Mouse (Mus musculus): ENCODE data around the gene Plin4. TPM values are rescaled to one million over a fixed set of nuclear protein-coding genes. Genes with fewer than 3 reads are reported as not detected.
"Not testable (repeated sequence)": the region's sequence is repeated elsewhere in the genome, so short reads cannot be mapped to it uniquely, and the experiment has no call there.

The Plin4 gene
- polyA plus RNA-seq, 1 experiment from 2014 or later: 0.13 TPM

DNA sequence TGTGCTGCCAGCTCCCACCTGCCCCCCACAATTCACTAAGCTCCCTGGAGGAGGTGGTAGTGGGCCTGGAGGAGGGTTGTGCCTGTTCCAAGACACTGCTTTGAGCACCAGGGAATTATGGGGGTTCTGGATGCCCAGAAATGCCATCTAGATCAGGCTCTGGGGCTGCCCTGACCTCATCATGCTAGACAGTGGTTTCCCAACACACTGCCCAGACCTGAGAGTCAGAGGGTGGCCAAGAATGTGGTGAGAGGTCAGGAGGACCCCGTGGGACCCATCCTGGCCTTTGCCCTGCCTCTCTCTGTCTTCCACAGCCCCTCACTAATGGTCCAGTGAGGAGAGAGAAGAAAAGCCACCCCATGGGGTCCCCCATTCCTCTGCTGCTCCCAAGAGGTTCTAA is 1.4 kb upstream of the Plin4 start:
- Histone ChIP-seq H3K27ac (replicated peaks; ENCODE audit: low read depth, low read length) (0 out of 2 replicates have a peak overlapping the region, but pooled peaks have one; percentile 5), H3K4me3 (replicated peaks; ENCODE audit: low read depth, low read length) (no peak overlapping the region), H3K4me2 (ENCODE audit: low read length) (no peak overlapping the region), H3K27me3 (ENCODE audit: control insufficient read depth, insufficient read depth, low read length) (no peaks in the 10 kb centered on the region), H3K4me1 (ENCODE audit: control insufficient read depth, insufficient read depth, low read length) (no peaks in the 10 kb centered on the region), H3K9ac (replicated peaks; ENCODE audit: low read length) (no peak overlapping the region), H3K36me3 (ENCODE audit: control insufficient read depth, insufficient read depth, low read length) (no peaks in the 10 kb centered on the region), H3K9me3 (ENCODE audit: control insufficient read depth, low read length) (no peaks in the 10 kb centered on the region)
- WGBS: 77% methylated on average over 1 of the region's 1 CpGs
- DNase-seq (no peak), ATAC-seq (ENCODE audit: low FRiP score, low TSS enrichment) (no peak)

DNA sequence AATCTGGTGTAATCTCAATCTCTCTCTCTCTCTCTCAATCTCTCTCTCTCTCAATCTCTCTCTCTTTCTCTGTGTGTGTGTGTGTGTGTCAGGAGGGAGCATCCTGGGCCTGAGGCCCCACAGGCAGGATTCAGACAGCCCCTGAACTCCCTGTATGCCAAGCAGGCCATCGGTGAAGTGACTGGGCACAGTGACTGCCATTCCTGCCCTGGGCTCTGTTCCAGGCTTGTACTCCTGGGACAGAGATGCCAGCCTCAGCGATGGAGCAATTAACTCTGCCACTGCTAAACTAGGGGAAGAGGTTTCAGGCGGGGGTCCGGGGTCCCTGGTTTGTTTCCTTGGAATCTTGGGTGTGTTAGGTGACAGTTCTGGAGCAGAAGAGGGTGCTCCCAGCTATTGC is 968 bp upstream of the Plin4 start:
- 62% methylated on average over 4 of the region's 4 CpGs for WGBS
- no peak for DNase-seq

DNA sequence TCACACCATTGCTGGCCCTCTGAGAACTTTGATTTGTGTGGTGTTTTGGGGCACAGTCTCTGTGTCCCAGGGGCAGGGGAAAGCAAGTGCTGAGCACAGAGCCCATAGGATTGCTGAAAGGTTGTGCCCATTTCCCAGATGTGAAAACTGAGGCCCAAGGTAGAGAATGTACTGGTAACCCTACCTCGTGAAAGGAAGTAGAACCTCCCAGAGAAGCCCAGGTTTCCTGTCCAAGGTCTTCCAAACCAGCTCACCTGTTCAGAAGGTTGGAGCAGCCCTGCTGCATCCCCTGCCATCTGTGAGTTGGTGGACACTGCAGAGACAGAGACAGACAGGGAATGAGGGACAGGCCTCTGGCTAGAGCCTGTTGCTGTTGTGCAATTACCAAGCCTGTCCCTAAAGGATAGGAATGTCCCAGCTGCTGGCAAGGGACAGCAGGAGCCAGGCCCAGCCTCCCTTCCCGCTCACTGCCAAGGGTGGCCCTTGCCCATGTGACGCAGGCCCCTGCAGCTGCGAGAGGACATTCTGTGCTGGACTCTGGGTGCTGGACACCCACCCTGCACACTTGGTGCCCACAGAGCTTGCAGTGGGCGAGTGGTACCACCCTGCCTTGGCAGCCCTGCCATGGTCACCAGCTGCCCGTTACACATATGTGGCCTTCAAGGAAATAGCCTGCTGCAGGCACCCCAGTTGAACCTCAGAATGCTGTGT is 1.1 kb downstream of the Plin4 start:
- DNase-seq (no peak), ATAC-seq (ENCODE audit: low FRiP score, low TSS enrichment) (no peak)
- Histone ChIP-seq H3K4me1 (ENCODE audit: control insufficient read depth, insufficient read depth, low read length) (no peaks in the 10 kb centered on the region), H3K4me3 (replicated peaks; ENCODE audit: low read depth, low read length) (no peak overlapping the region), H3K9me3 (ENCODE audit: control insufficient read depth, low read length) (no peaks in the 10 kb centered on the region), H3K36me3 (ENCODE audit: control insufficient read depth, insufficient read depth, low read length) (peaks cover 6% of the 10 kb centered on the region), H3K9ac (replicated peaks; ENCODE audit: low read length) (no peak overlapping the region), H3K27me3 (ENCODE audit: control insufficient read depth, insufficient read depth, low read length) (no peaks in the 10 kb centered on the region), H3K27ac (replicated peaks; ENCODE audit: low read depth, low read length) (no peak overlapping the region), H3K4me2 (ENCODE audit: low read length) (no peak overlapping the region)
- 83% methylated on average over 6 of the region's 6 CpGs for WGBS

More for the DNA sequence above, 968 bp upstream of the Plin4 start:
- no peaks in the 10 kb centered on the region for H3K36me3 ChIP-seq (ENCODE audit: control insufficient read depth, insufficient read depth, low read length)
- H3K27ac ChIP-seq (replicated peaks; ENCODE audit: low read depth, low read length): 0 out of 2 replicates have a peak overlapping the region, but pooled peaks have one; percentile 5
- H3K4me1 ChIP-seq (ENCODE audit: control insufficient read depth, insufficient read depth, low read length): no peaks in the 10 kb centered on the region
- no peaks in the 10 kb centered on the region for H3K9me3 ChIP-seq (ENCODE audit: control insufficient read depth, low read length)
- H3K4me3 ChIP-seq (replicated peaks; ENCODE audit: low read depth, low read length): no peak overlapping the region
- no peak overlapping the region for H3K4me2 ChIP-seq (ENCODE audit: low read length)
- no peak for ATAC-seq (ENCODE audit: low FRiP score, low TSS enrichment)
- no peaks in the 10 kb centered on the region for H3K27me3 ChIP-seq (ENCODE audit: control insufficient read depth, insufficient read depth, low read length)
- no peak overlapping the region for H3K9ac ChIP-seq (replicated peaks; ENCODE audit: low read length)

DNA sequence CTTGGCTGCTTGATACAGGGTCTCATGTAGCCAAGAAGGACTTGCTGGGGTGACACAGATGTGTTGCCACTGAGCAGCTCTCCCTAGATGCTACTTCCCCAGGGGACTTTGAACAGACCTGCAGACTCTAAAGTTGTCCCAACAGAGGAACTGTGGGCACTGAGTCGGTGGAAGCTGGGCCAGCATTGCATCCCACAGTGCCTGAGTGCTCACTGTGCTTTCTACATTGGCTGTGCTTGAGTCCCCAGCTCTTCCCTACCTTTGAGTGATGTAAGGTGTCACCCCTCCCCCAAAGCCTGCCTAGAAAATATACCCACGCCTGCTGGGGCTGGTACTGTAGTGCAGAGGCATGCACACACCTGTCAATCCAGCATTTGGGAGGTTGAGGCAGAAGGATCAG is 1.9 kb downstream of the Plin4 start:
- Histone ChIP-seq H3K4me3 (replicated peaks; ENCODE audit: low read depth, low read length) (no peak overlapping the region), H3K4me1 (ENCODE audit: control insufficient read depth, insufficient read depth, low read length) (no peaks in the 10 kb centered on the region), H3K9ac (replicated peaks; ENCODE audit: low read length) (no peak overlapping the region), H3K9me3 (ENCODE audit: control insufficient read depth, low read length) (no peaks in the 10 kb centered on the region), H3K27me3 (ENCODE audit: control insufficient read depth, insufficient read depth, low read length) (no peaks in the 10 kb centered on the region), H3K27ac (replicated peaks; ENCODE audit: low read depth, low read length) (no peak overlapping the region), H3K4me2 (ENCODE audit: low read length) (no peak overlapping the region), H3K36me3 (ENCODE audit: control insufficient read depth, insufficient read depth, low read length) (peaks cover 14% of the 10 kb centered on the region)
- no peak for DNase-seq
- 81% methylated on average over 2 of the region's 2 CpGs for WGBS
- no peak for ATAC-seq (ENCODE audit: low FRiP score, low TSS enrichment)

DNA sequence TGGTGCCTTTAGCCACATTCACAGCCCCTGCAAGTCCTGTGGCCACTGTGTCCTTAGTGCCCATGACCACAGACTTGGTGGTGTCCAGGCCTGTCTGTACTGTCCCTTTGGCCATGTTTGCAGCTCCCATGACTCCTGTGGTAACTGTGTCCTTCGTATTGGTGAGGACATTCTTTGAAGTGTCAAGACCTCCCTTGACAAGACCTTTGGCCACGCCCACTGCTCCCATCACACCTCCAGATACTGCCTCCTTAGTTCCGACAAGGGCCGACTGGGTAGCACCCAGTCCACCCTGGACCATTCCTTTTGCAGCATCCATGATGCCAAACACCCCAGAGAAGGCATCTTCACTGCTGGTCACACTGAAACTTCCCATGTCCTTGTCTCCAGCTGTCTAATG is 2.6 kb downstream of the Plin4 start:
- Histone ChIP-seq H3K9ac (replicated peaks; ENCODE audit: low read length) (no peak overlapping the region), H3K9me3 (ENCODE audit: control insufficient read depth, low read length) (no peaks in the 10 kb centered on the region), H3K27ac (replicated peaks; ENCODE audit: low read depth, low read length) (no peak overlapping the region), H3K36me3 (ENCODE audit: control insufficient read depth, insufficient read depth, low read length) (peaks cover 21% of the 10 kb centered on the region), H3K27me3 (ENCODE audit: control insufficient read depth, insufficient read depth, low read length) (no peaks in the 10 kb centered on the region), H3K4me2 (ENCODE audit: low read length) (no peak overlapping the region), H3K4me1 (ENCODE audit: control insufficient read depth, insufficient read depth, low read length) (no peaks in the 10 kb centered on the region), H3K4me3 (replicated peaks; ENCODE audit: low read depth, low read length) (no peak overlapping the region)
- 84% methylated on average over 4 of the region's 4 CpGs for WGBS
- DNase-seq (no peak), ATAC-seq (ENCODE audit: low FRiP score, low TSS enrichment) (no peak)

GRCm38 (mm10) chr17:56106436-56106835 is 3.2 kb downstream of the Plin4 start:
- H3K27me3 ChIP-seq (ENCODE audit: control insufficient read depth, insufficient read depth, low read length); H3K9me3 ChIP-seq (ENCODE audit: control insufficient read depth, low read length); H3K27ac ChIP-seq (replicated peaks; ENCODE audit: low read depth, low read length); DNase-seq; H3K4me3 ChIP-seq (replicated peaks; ENCODE audit: low read depth, low read length); ATAC-seq (ENCODE audit: low FRiP score, low TSS enrichment); H3K4me1 ChIP-seq (ENCODE audit: control insufficient read depth, insufficient read depth, low read length); H3K9ac ChIP-seq (replicated peaks; ENCODE audit: low read length); H3K4me2 ChIP-seq (ENCODE audit: low read length): not testable (repeated sequence)
- peaks cover 27% of the 10 kb centered on the region for H3K36me3 ChIP-seq (ENCODE audit: control insufficient read depth, insufficient read depth, low read length)
- 97% methylated on average over 4 of the region's 4 CpGs for WGBS

- H3K27me3 ChIP-seq (ENCODE audit: control insufficient read depth, insufficient read depth, low read length); H3K4me3 ChIP-seq (replicated peaks; ENCODE audit: low read depth, low read length); H3K9me3 ChIP-seq (ENCODE audit: control insufficient read depth, low read length); ATAC-seq (ENCODE audit: low FRiP score, low TSS enrichment); H3K27ac ChIP-seq (replicated peaks; ENCODE audit: low read depth, low read length); H3K4me1 ChIP-seq (ENCODE audit: control insufficient read depth, insufficient read depth, low read length); DNase-seq; H3K4me2 ChIP-seq (ENCODE audit: low read length); H3K9ac ChIP-seq (replicated peaks; ENCODE audit: low read length): not testable (repeated sequence)
- 94% methylated on average over 2 of the region's 5 CpGs for WGBS
- H3K36me3 ChIP-seq (ENCODE audit: control insufficient read depth, insufficient read depth, low read length): peaks cover 43% of the 10 kb centered on the region
Observed at GRCm38 (mm10) chr17:56104821-56105220, 4.8 kb downstream of the Plin4 start.

- H3K4me1 ChIP-seq (ENCODE audit: control insufficient read depth, insufficient read depth, low read length): no peaks in the 10 kb centered on the region
- no peak overlapping the region for H3K4me3 ChIP-seq (replicated peaks; ENCODE audit: low read depth, low read length)
- peaks cover 52% of the 10 kb centered on the region for H3K36me3 ChIP-seq (ENCODE audit: control insufficient read depth, insufficient read depth, low read length)
- DNase-seq (no peak), ATAC-seq (ENCODE audit: low FRiP score, low TSS enrichment) (no peak)
- no peak overlapping the region for H3K9ac ChIP-seq (replicated peaks; ENCODE audit: low read length)
- H3K27me3 ChIP-seq (ENCODE audit: control insufficient read depth, insufficient read depth, low read length): no peaks in the 10 kb centered on the region
- 96% methylated on average over 8 of the region's 8 CpGs for WGBS
- no peak overlapping the region for H3K27ac ChIP-seq (replicated peaks; ENCODE audit: low read depth, low read length)
- H3K9me3 ChIP-seq (ENCODE audit: control insufficient read depth, low read length): no peaks in the 10 kb centered on the region
- no peak overlapping the region for H3K4me2 ChIP-seq (ENCODE audit: low read length)
Observed at GRCm38 (mm10) chr17:56103465-56104285, 5.9 kb downstream of the Plin4 start.

DNA sequence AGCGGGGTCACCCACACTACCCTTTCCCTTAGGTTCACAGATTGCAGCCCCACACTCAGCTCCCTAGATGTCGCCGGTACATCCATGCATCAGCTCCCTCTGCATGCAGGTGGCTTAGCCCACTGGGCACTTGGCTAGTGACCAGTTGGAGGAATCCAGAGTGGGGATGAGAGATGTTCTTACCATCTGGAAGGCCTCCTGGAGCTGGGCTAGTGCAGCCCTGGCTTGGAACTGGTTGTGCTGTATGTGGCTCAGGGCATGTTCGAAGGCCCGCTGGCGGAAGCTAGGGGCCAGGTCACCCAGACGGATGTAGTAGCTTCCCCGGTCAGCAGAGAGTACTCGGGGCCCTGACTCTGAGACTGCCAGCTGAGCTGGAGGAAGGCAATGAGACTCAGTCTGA is 6.7 kb downstream of the Plin4 start:
- no peak for ATAC-seq (ENCODE audit: low FRiP score, low TSS enrichment)
- WGBS: 98% methylated on average over 9 of the region's 9 CpGs
- peaks cover 59% of the 10 kb centered on the region for H3K36me3 ChIP-seq (ENCODE audit: control insufficient read depth, insufficient read depth, low read length)

More for the DNA sequence above, 6.7 kb downstream of the Plin4 start:
- no peaks in the 10 kb centered on the region for H3K4me1 ChIP-seq (ENCODE audit: control insufficient read depth, insufficient read depth, low read length)
- no peaks in the 10 kb centered on the region for H3K9me3 ChIP-seq (ENCODE audit: control insufficient read depth, low read length)
- DNase-seq: no peak
- H3K27ac ChIP-seq (replicated peaks; ENCODE audit: low read depth, low read length): no peak overlapping the region
- H3K27me3 ChIP-seq (ENCODE audit: control insufficient read depth, insufficient read depth, low read length): no peaks in the 10 kb centered on the region
- H3K9ac ChIP-seq (replicated peaks; ENCODE audit: low read length): no peak overlapping the region
- H3K4me3 ChIP-seq (replicated peaks; ENCODE audit: low read depth, low read length): no peak overlapping the region
- no peak overlapping the region for H3K4me2 ChIP-seq (ENCODE audit: low read length)

Measured in midbrain, embryonic 14.5 days (tissue).